Mouse (Mus musculus): Measurements from ENCODE around the gene Ahr. TPM values are rescaled to one million over a fixed set of nuclear protein-coding genes. Genes with fewer than 3 reads are reported as not detected.

Gene Ahr
- polyA plus RNA-seq (2015; fragmentation: Nextera tagmentation; extraction: Ambion mirVana), result 6.1 and 6.7 TPM in 2 replicates

DNA sequence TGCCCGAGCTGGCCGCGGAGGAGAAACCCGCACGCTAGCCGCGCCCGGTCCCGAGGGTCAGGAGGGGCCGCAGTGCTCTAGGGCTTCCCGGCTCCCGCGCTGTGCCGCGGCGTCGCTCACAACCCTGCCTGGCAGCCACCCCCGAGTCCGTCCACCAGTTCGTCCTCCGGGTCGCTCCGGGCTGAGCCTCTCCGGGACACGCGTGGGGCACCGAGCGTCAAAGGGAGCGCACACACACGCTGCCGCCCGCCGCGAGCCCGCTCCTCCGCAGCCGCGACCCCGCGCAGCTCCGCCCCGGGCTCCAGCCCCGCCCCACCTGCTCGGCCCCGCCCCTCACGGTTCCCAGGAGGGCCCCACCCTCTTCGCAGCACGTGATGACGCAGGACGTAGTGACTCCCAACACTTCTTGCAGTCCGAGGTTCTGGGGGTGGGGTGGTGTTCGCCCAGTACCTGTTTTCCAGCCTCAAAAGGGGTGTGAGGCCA is at the start of gene Ahr:
TSS of gene Ahr (minus strand) at position 285 of the 483 bp plus-strand sequence.
- DNase-seq (ENCODE audit: low spot score), result peak; percentile 87

DNA sequence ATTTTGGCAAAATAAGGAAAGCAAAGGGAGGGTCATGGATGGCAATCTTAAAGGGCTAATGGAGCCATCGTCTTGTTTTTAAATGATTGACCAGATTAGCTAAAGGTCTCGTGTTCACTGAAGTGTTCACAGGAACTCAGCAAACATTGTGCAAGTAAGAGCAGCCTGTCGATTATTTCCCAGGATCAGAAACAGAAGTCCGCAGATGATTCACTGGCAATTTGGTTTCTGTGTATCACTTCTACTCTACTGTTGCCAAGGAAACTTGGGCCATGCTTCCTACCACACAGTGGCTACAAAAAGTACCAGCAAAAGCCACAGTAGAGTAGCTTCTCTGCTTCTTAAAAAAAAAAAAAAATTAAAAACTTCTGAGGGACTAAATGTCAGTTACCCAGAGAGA is 44.0 kb upstream of the Ahr start:
- no peak for DNase-seq (ENCODE audit: low spot score)

DNA sequence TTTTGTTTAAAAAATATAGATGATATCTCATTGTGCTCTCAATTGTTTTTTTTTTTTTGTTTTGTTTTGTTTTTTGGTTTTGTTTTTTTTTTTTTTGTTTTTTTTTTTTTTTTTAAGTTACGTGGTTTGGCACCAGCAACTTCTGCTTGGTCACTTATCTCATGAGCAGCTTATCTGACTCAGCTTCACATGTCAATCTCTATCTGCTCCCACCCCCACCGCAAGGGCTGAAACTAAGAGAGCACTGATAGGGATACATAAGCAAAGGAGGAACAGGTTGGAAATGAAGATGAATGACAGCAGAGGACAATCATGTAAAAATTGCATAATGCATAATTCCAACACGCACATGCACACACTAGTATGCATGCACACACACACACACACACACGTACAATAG is 41.3 kb upstream of the Ahr start:
- no peak for DNase-seq (ENCODE audit: low spot score)

DNA sequence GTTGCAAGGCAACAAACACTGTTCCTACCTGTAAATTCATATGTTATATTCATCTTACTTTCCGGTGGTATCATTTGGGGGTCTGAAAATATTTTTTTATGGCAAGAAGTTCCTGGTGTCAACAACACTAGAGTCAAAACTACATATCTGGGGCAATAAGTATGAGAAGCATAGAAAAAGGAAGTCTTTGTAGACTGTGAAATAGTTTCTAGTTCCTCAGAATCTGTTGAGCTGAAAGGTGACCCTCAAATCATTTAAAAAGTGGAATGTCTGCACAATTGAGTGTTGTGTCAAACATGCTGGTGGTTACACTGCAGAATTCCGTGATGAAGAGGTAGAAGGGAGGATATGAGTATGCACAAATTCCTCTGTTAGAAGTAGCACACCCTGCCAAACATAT is 38.9 kb upstream of the Ahr start:
- no peak for DNase-seq (ENCODE audit: low spot score)

DNA sequence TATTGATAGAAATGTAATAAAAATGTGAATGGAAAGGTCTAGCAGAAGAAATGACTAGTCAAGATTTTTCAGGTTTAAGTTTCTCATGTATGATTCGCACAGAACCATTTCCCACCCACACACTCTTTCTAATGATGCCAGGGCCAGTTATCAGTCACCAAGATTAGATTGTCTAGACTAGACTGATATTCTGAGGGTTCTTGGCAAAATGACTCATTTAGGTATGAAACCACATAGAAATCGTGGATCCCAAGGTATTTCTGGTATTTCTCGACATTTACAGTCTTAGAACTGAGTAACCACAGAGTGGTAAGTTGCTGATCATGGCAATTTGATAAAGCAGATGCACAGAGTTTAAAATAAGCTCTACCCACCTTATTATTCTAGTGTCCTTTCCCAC is 28.0 kb upstream of the Ahr start:
- no peak for DNase-seq (ENCODE audit: low spot score)

GRCm38 (mm10) chr12:35558868-35559267 is 24.0 kb upstream of the Ahr start:
- DNase-seq (ENCODE audit: low spot score), result peak; percentile 33

- no peak for DNase-seq (ENCODE audit: low spot score)
Measured at GRCm38 (mm10) chr12:35555925-35556324, 21.1 kb upstream of the Ahr start.

- DNase-seq (ENCODE audit: low spot score), result peak; percentile 51
Measured at GRCm38 (mm10) chr12:35554309-35554708, 19.5 kb upstream of the Ahr start.

DNA sequence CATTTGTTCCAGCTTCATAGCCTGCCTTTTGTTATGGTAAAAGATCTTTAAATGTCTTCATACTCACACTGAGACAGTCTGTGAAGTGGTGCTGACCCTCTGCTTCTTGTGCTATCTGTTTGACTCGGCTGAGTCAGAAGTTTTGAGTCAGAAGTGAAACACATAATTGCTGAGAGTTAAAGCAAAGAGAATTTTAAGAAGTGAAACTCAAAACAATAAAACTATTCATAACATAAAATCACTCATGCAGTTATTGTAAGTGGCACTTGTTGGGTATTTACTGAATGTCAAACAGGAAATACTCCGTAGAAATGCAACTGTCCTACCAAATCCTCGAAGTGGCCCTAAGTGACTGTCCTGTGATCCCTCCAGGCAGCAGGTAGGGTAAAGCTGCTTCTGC is 18.3 kb upstream of the Ahr start:
- DNase-seq (ENCODE audit: low spot score), result no peak

- no peak for DNase-seq (ENCODE audit: low spot score)
Measured at GRCm38 (mm10) chr12:35550299-35550698, 15.5 kb upstream of the Ahr start.

- no peak for DNase-seq (ENCODE audit: low spot score)
Measured at GRCm38 (mm10) chr12:35542836-35543235, 8.0 kb upstream of the Ahr start.

- DNase-seq (ENCODE audit: low spot score), result no peak
Measured at GRCm38 (mm10) chr12:35538843-35539242, 4.0 kb upstream of the Ahr start.

GRCm38 (mm10) chr12:35534114-35534753 is 604 bp downstream of the Ahr start:
- peak; percentile 68 for DNase-seq (ENCODE audit: low spot score)

DNA sequence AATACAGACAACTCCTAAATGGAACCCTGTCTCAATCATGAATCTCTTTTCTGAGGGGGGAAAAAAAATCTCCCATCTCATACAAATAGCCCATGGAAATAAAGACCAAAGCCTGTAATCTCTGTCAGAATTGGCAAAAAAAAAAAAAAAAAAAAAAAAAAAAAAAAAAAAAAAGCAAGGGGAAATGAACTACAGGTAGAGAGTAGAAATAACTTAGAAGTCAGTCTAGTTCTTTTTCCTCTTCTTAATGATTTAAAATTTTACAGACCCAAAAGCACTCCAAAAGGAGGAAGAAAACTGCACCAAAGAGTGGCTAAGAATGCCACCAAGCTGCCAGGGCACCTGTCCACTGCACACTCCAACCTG is 1.1 kb downstream of the Ahr start:
- DNase-seq (ENCODE audit: low spot score), result no peak

DNA sequence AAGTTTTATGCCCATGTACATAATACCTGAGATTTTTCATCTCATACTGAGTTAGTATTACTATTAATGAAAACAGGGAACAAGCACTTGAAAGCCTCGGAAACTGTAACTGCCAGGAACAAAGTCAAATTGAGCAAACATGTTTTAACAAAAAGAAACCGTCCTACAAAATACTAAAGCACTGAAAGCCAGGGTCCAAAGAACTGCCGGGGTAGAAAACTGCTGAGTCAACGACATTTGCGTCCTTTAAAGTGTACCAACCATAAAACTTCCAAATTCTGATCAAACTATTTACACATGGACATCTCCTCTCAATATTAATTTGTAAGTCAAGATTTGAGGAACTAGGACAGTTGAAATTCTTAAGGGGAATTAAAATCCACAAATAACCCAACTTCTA is 1.7 kb downstream of the Ahr start:
- peak; percentile 16 for DNase-seq (ENCODE audit: low spot score)

DNA sequence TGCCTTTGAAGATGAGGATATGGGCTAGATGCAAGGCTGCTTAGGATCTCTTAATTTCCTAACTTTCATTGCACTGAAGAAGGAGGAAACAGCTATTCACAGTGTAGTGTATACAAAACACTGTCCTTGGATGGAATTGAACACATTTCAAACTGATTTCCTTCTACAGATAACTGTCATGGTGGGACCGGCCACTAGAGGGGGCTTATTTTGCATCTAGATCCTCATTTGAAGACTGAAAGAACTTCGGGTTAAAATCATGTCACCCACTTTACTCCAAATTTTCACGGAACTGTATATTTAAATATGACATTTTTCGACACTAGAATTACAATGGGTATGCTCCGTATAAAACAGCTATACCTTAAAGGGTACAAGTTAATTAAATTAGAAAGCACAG is 2.7 kb downstream of the Ahr start:
- DNase-seq (ENCODE audit: low spot score), result peak; percentile 83

- DNase-seq (ENCODE audit: low spot score), result no peak
Measured at GRCm38 (mm10) chr12:35530587-35530986, 4.3 kb downstream of the Ahr start.

- DNase-seq (ENCODE audit: low spot score), result no peak
Measured at GRCm38 (mm10) chr12:35527429-35527828, 7.4 kb downstream of the Ahr start.

DNA sequence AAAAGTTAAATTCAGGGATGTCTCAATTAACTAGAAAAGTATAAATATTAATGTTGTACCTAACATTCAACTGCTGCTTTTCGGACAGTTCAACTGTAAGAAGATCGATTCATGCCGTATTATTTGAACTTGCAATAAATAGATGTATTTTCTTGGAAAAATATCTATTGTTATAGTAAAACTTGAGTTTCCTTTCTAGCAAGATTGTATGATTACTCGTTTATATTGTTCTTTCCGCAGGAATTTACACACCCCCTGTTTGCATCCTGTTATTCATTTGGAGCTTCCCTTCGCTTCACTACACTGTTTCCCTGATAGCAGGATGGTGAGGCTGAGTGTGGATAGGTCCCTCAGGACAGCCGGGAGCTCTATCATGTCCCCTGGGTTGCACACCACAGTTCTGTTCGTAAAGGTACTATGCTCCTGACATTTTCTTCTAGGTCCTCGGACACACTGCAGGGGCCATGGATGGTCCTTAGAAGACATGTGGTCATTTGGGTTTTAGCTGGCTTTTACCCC is 12.2 kb downstream of the Ahr start:
- DNase-seq (ENCODE audit: low spot score), result no peak

DNA sequence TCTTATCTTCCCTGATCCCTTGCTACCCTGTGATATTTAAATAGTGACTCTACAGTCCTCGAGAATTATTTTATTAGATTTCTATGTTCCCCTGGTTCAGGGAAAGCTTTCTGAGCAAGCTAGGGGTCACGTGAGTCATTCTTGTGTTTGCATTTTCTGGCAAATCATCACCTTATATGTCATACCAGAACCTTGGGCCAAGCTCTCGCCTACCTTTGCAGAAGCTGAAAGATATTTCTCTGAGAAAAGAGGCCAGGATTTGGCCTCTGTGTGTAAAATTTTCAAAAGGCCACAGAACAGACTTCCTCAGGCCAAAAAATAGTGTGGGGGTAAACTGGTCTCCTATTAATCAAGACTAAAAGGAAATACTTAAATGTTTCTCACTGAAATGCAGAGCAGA is 19.2 kb downstream of the Ahr start:
- DNase-seq (ENCODE audit: low spot score), result no peak

GRCm38 (mm10) chr12:35514671-35515070 is 20.2 kb downstream of the Ahr start:
- no peak for DNase-seq (ENCODE audit: low spot score)

GRCm38 (mm10) chr12:35510711-35511110 is 24.1 kb downstream of the Ahr start:
- DNase-seq (ENCODE audit: low spot score), result peak; percentile 59

- DNase-seq (ENCODE audit: low spot score), result no peak
Measured at GRCm38 (mm10) chr12:35506383-35506782, 28.5 kb downstream of the Ahr start.
